Mouse (Mus musculus) spleen, adult 18-20 months (tissue): ENCODE results near the gene Med14.

Source experiments
- DNase-seq, 2 experiments: peaks; one replicate each; pipeline ENCODE4 v3.0.0; 2022; ENCODE audit warnings: mixed read lengths in 2 of 2

The Med14 gene

DNA sequence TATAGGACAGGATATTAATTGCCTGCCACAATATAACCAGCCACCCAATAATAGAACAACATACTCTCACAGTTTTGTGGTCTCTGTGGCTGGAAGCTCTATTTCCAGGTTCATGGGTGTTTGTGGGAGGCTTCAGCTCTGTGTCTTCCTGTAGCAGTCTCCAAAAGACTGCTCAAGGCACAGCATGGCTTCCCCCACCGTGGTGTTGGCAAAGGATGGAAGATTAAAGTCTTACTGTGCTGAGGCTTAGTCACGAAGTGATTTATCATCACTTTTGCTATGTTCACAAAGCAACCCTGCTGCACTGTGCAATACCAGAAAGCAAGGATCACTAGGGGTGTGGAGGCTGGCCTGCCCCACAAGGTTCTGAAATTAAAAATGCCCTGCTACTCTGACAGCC, 108.0 kb downstream of the Med14 start:
- DNase-seq = no peak

GRCm38 (mm10) chrX:12651906-12652305, 110.0 kb downstream of the Med14 start:
- DNase-seq = no peak

DNA sequence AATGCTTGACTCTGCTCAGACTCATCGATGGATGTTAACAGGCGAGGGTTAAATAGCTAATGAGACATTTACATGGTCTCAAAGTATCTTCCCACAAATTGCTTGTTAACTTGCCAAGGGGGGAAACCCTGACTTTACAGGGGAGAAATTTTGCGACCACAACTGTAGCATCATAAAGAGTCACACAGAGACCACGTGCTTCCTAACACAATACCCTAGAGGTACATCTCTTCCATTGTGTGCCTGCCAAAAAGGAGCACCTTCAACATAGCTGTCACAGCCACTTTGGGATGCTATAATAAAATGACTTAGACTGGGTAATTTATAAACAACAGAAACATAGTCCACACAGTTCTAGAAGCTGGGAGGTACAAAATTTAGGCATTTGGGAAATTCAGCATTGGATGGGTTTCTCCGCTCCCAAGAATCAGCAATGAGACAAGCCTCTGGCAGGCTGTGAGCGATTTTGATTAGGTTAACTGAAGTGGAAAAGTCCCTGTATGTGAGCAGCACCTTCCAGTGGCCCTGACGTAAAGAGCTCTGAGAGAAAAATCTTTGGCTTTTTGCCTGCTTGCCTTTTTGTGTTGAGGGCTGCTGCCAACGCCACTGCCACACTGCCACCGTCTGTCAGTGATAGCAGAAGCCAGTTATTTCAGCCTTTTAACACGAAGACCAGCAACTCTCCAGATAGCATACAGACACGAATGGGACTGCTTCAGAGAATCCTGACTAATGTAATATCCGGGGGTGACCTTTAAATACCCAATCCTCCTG, 116.2 kb downstream of the Med14 start:
- no peak for DNase-seq

- DNase-seq = no peak
Observed at GRCm38 (mm10) chrX:12644976-12645375, 116.9 kb downstream of the Med14 start.
